Mouse (Mus musculus): ENCODE measurements at regions not wholly inside any gene's neighbourhood (a gene's known extent, or its start where the extent isn't known, plus 50 kb on each side); places are given as distances from the start of the nearest gene placed in this dataset.

DNA sequence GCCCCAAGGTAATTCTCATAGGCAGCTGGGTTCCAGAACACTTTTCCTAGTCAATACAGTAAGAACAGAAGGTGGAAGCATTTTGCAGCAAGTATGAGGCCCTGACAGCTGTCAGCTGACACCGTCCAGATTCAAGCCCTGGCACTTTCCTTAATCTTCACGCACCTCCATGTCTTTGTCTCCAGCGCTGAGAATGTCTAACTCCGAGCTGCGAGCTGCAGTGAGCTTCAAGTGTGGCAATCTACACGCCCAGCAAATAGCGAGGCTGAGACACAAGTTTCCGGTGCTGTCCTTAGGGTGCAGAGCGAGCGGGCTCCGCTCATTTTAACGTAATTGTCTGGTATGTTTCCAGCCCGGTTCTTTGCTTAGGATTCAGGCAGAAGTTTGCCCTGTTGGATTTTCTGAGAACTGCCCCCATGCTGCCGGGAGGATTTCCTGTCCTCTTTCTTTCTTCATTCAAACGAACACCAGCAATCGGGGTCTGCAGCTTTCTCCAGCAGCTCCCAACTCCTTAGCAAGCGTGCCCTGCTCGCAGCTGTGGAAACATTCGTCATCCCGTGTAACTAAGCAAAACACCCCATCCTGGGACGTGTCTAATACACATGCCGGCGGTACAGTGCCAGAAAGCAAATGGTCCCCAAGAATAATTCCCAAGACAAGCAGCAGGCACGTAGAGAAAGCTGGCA lies 54.5 kb downstream of the Irx3 start:
- H3K36me3 ChIP-seq (ENCODE audit: insufficient read depth, low read length), result no peaks in the 10 kb centered on the region
- WGBS, result 39% methylated on average over 24 of the region's 24 CpGs
- H3K27ac ChIP-seq, result no peak overlapping the region
- ATAC-seq (replicated peaks; ENCODE audit: low FRiP score, low read depth), result no peak
- H3K4me3 ChIP-seq (replicated peaks; ENCODE audit: low read depth, low read length), result no peak overlapping the region
- 0 out of 2 replicates have a peak overlapping the region, but pooled peaks have one; percentile 25 for H3K4me2 ChIP-seq (ENCODE audit: low read length)
- peak; percentile 20 for DNase-seq (ENCODE audit: low spot score)
- no peaks in the 10 kb centered on the region; the same call in 1 of the 2 replicates for H3K4me1 ChIP-seq (replicated peaks; ENCODE audit: insufficient read depth, low read length)
- no peak overlapping the region for H3K9ac ChIP-seq (ENCODE audit: low read depth, low read length)
- no peaks in the 10 kb centered on the region for H3K27me3 ChIP-seq (ENCODE audit: insufficient read depth, low read length)
- TF ChIP-seq CTCF (IDR thresholded peaks at IDR 0.05; ENCODE audit: low read depth), result no peak
- no peaks in the 10 kb centered on the region for H3K9me3 ChIP-seq (replicated peaks; ENCODE audit: low read length)

DNA sequence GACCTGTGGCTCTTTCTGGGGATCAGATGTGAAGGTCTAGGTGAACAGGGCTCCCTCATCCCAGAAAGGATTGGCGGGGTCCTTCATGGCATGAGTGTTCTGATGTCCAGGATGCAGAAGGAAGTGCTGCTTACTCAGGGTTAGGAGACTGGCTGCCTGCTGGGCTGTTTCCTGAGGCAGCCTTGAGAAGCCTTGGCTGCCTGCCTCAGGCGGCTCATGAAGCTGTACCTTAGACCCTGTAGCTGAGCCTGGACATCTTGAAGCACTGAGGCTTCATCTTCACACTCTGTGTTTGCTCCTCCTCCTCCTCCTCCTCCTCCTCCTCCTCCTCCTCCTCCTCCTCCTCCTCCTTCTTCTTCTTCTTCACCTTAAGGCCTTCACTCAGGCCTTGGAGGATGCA lies 77.2 kb downstream of the Irx3 start:
- TF ChIP-seq CTCF (IDR thresholded peaks at IDR 0.05; ENCODE audit: low read depth), result no peak
- 78% methylated on average over 2 of the region's 2 CpGs for WGBS
- Histone ChIP-seq H3K27me3 (ENCODE audit: insufficient read depth, low read length) (no peaks in the 10 kb centered on the region), H3K4me2 (ENCODE audit: low read length) (no peak overlapping the region), H3K9me3 (replicated peaks; ENCODE audit: low read length) (no peaks in the 10 kb centered on the region), H3K4me1 (replicated peaks; ENCODE audit: insufficient read depth, low read length) (no peaks in the 10 kb centered on the region), H3K36me3 (ENCODE audit: insufficient read depth, low read length) (no peaks in the 10 kb centered on the region), H3K4me3 (replicated peaks; ENCODE audit: low read depth, low read length) (no peak overlapping the region), H3K9ac (ENCODE audit: low read depth, low read length) (no peak overlapping the region), H3K27ac (no peak overlapping the region)
- no peak for DNase-seq (ENCODE audit: low spot score)
- ATAC-seq (replicated peaks; ENCODE audit: low FRiP score, low read depth), result no peak
